Mouse (Mus musculus) WW6 (cell line): Measurements from ENCODE around the gene Ptpn3.

ENCODE experiments used
- DNase-seq: peaks from one replicate; pipeline ENCODE4 v3.0.0-alpha.2; 2013; ENCODE audit warnings: low read depth, low spot score

The Ptpn3 gene

GRCm38 (mm10) chr4:57263061-57263685, 38.5 kb downstream of the Ptpn3 start:
- DNase-seq, result no peak

- no peak for DNase-seq
Observed at GRCm38 (mm10) chr4:57262451-57262850, 39.2 kb downstream of the Ptpn3 start.

DNA sequence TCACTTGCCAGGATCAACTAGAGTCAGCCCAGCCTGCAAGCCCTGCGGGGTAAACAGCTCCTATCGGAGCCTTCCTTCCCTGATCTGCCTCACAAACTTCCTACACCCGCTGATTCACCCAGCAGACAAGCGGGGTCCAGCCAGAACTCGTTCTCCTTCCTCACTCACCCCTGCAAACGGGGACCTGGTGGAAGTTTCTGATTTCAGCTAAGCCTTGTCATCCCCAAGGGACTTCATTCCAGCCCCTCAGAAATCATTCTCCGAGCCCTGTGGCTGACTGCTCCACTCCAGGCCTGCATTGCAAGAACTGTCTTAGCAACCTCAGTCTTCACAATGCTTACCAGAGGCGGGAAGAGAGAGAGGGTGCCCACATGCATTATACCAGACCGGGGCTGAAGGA, 39.8 kb downstream of the Ptpn3 start:
- no peak for DNase-seq

GRCm38 (mm10) chr4:57258159-57259035, 43.2 kb downstream of the Ptpn3 start:
- DNase-seq, result no peak

GRCm38 (mm10) chr4:57257409-57257808, 44.2 kb downstream of the Ptpn3 start:
- DNase-seq, result no peak

GRCm38 (mm10) chr4:57256761-57257160, 44.9 kb downstream of the Ptpn3 start:
- no peak for DNase-seq

GRCm38 (mm10) chr4:57254412-57254811, 47.2 kb downstream of the Ptpn3 start:
- DNase-seq, result no peak

DNA sequence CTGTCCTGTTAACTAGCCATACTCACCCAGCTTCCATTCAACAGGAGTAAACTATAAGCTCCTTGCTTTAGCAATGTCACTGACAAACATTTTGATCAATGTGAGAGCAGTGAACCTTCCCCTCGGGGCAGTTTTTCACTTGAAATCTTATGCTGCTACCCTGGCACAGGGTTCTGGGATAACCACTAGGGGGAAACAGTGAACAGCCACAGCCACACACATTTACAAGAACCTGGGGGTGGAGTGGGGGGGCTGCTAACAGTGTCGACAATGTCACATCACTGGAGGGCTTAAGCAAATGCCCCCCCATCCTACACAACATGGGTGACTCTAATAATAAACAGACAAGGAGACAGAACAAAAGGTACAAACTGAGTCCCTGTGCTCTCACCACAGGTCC, 51.0 kb downstream of the Ptpn3 start:
- no peak for DNase-seq

DNA sequence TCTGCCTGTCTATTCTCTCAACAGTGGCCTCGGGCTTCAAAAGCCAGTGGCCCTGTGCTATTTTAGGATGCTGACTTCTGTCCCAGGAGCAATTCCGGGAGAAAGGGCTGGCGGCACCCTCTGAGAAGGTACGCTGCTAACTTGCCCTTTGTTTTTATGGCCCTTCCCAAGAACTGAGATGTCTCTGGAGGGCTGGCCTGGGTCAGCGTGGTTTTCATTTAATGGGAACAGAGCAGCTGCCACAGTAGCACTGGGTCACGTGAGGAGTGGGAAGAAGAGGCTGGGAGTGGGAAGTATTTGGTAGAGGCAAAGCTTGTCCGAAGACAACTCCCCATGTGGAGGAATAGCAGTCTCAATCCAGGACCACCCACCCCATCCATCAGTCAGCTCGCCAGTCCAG, 52.5 kb downstream of the Ptpn3 start:
- no peak for DNase-seq

- DNase-seq, result no peak
Observed at GRCm38 (mm10) chr4:57244874-57245273, 56.8 kb downstream of the Ptpn3 start.

DNA sequence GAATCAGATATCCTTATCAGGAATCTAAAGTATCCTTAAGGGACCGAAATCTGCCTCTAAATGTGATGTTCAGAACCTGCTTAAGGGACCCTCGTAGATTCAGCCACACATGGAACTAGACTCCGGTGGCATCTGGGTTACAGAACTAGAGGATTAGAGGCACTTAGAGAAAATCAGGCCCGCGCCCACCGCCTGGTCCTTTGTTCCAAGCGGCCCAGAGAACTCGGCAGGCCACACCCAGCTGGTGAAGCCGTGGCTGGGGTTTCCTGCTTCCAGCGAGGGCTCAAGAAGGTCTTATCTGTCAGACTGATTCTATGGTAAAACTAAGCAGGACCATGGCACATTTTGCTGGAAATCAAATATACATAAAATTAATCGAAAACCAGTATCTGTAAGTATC, 58.3 kb downstream of the Ptpn3 start:
- no peak for DNase-seq

DNA sequence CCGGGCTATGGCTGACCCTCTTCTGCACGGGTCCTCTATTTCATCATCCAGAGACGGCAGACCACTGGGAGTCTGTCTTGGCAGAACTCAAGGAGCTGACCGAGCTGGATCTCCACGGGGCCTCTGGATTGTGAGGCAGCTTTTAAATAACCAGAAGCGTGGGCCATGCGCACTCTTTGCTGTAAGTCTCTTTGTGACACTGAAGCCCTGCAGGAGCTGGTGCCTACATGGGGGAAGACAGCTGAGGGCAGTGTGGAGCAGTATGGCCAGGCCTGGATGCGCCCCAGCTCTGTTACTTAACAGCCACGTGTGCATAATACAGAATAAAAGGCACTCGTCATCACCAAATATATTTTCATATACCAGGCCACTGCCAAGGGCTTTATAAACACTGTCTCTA, 60.7 kb downstream of the Ptpn3 start:
- DNase-seq, result no peak

- no peak for DNase-seq
Observed at GRCm38 (mm10) chr4:57240100-57240499, 61.5 kb downstream of the Ptpn3 start.

- DNase-seq, result no peak
Observed at GRCm38 (mm10) chr4:57239112-57239511, 62.5 kb downstream of the Ptpn3 start.

DNA sequence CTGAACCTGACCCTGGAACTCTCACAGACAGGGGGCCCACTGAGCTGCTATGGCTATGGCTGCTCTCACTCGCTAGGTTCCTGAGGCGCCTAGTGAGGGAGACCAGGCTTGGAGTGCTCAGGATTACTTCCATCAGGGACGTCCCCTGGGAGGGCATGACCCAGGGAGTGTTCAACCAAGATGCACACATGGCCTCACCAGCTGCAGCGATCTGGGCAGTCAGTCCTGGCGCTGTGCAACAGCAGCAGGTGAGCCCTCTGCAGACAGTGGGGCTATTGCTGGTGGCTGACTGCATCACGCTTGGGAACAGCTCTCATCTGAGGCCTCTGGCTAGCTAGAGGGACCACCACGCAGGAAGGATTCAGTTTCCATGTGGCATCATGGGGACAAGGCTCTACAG, 63.5 kb downstream of the Ptpn3 start:
- DNase-seq, result no peak

DNA sequence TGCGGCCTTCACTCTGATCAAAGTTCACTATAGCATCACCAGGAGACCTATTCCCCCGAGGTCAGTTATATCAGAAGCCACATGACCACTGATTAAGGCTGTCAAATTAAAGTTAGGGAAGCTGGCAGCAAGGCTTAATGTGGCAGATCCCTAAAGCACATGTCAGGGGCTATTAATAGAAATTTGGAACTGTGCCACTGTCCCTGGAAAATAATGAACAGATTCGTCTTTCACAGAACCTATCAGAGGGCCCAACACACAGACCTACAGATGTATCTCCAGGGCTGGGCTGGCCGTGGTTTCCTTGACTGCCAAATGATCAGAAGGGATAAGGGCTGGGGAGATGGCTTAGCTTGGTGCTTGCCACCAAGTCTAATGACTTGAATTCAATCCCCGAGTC, 65.1 kb downstream of the Ptpn3 start:
- DNase-seq, result no peak

DNA sequence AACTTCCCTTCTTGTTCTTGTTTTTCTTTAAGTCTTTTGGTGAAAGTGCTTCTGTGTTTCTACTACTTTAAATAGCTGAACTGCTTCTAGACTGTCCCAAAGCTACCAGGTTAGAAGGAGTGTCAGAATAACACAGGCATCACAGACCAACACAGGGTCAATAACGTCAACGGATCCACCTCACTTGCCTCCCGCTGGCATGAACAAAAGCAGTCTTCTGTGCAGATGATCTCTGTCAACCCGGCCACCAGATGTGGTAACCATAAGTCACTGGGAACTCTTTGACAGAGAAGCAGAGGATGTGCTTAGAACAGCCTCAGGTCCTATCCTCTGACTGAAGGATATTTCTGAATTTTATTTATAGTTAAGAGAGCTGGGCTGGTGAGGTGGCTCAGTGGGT, 65.9 kb downstream of the Ptpn3 start:
- no peak for DNase-seq

DNA sequence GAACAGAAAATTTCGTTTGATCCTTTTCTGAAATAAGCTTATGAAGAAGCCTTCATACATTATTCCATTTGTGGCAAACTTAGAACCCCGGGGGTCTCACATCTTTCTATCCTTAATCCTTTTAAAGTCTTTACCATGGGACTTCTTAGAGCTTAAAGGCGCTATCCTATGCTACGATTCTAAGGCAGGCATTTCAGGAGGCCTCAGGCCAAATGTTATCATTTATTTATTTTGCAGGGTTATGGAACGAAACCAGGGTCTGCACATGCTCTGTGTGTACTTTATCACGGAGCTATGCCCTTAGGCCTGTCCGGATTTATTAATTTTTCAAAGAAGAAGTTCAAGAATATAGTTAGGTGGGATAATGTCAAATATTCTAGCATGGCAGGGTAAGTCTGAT, 67.3 kb downstream of the Ptpn3 start:
- no peak for DNase-seq

- DNase-seq, result no peak
Observed at GRCm38 (mm10) chr4:57232439-57232838, 69.2 kb downstream of the Ptpn3 start.

- no peak for DNase-seq
Observed at GRCm38 (mm10) chr4:57231323-57231722, 70.3 kb downstream of the Ptpn3 start.

DNA sequence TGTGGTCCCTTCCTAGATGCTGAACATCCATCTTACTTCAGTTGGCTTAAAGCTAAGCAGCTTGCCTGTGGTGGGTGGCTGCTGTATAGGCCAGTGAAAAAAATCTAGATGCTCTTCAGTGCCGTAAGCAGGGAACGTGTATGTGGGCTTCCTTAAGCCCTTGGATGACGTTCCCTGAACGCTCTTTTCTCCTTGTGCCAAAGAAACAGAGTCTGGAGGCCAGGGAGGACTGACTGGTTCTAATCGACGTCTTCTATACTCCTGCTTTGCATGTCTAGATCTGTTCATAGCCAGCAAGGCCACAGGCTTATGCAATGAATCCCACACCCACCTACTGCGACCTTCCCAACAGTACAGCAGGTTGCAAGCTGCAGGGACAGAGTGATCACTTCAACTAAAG, 71.3 kb downstream of the Ptpn3 start:
- no peak for DNase-seq

GRCm38 (mm10) chr4:57228601-57229520, 72.8 kb downstream of the Ptpn3 start:
- DNase-seq, result no peak
